Mouse (Mus musculus) myocyte (in vitro differentiated cells): Measurements from ENCODE around the gene Il1rapl2. TPM values are rescaled to one million over a fixed set of nuclear protein-coding genes. Genes with fewer than 3 reads are reported as not detected.
A peak's percentile ranks its signal among the peaks of the same experiment; 100 is the strongest.

Experiments
- H3K27me3 ChIP-seq: one replicate; pipeline ENCODE4 v1.6.1; 2011; ENCODE audit not compliant: control insufficient read depth, insufficient read depth, insufficient read length
- H3K36me3 ChIP-seq: one replicate; pipeline ENCODE4 v1.6.1; 2011; ENCODE audit not compliant: control insufficient read depth, insufficient read depth
- H3K4me2 ChIP-seq: one replicate; pipeline ENCODE4 v1.6.1; 2011; ENCODE audit warnings: low read depth, control low read depth
- H3K4me3 ChIP-seq: one replicate; pipeline ENCODE4 v1.5.1; 2011; ENCODE audit warnings: mild to moderate bottlenecking, control low read depth, moderate library complexity
- H3K79me2 ChIP-seq: one replicate; pipeline ENCODE4 v1.6.1; 2011; ENCODE audit not compliant: control insufficient read depth, insufficient read depth
- H3ac ChIP-seq: one replicate; pipeline ENCODE4 v1.6.1; 2011; ENCODE audit not compliant: control insufficient read depth, insufficient read length
- CEBPB ChIP-seq: IDR thresholded peaks from 2 replicates; pipeline ENCODE4 v1.6.1; 2011; ENCODE audit warnings: mild to moderate bottlenecking, moderate library complexity; ENCODE audit not compliant: poor library complexity, insufficient read depth, severe bottlenecking
- E2F4 ChIP-seq: IDR thresholded peaks from one replicate; pipeline ENCODE4 v1.6.1; 2011; ENCODE audit warnings: mild to moderate bottlenecking, control low read depth, moderate library complexity; ENCODE audit not compliant: insufficient read depth
- MAX ChIP-seq: IDR thresholded peaks from one replicate; pipeline ENCODE4 v1.6.1; 2011; ENCODE audit warnings: low read depth, mild to moderate bottlenecking, control low read depth
- MYOD1 ChIP-seq, 3 experiments: IDR thresholded peaks; one replicate each; pipeline ENCODE4 v1.6.1; 2011; ENCODE audit warnings: control low read depth in 2 of 3, low read depth in 2 of 3, mild to moderate bottlenecking in 2 of 3, moderate library complexity in 1 of 3; ENCODE audit not compliant: insufficient read length in 2 of 3, control insufficient read depth in 1 of 3
- MYOG ChIP-seq, 3 experiments: IDR thresholded peaks; one replicate each; pipeline ENCODE4 v1.6.1; 2011; ENCODE audit warnings: control low read depth in 2 of 3, low read depth in 2 of 3, mild to moderate bottlenecking in 2 of 3; ENCODE audit not compliant: insufficient read length in 2 of 3, control insufficient read depth in 1 of 3, insufficient read depth in 1 of 3
- POLR2A ChIP-seq: IDR thresholded peaks from one replicate; pipeline ENCODE4 v1.6.1; 2011; ENCODE audit warnings: low read depth, mild to moderate bottlenecking, control low read depth, moderate library complexity; ENCODE audit not compliant: insufficient read length
- POLR2AphosphoS2 ChIP-seq: IDR thresholded peaks from one replicate; pipeline ENCODE4 v1.6.1; 2011; ENCODE audit warnings: low read depth, control low read depth; ENCODE audit not compliant: insufficient read length
- REST ChIP-seq: IDR thresholded peaks from one replicate; pipeline ENCODE4 v1.6.1; 2011; ENCODE audit warnings: mild to moderate bottlenecking, control low read depth, moderate library complexity; ENCODE audit not compliant: insufficient read depth, insufficient read length
- SRF ChIP-seq: IDR thresholded peaks from one replicate; pipeline ENCODE4 v1.6.1; 2011; ENCODE audit warnings: low read depth; ENCODE audit not compliant: control insufficient read depth, insufficient read length
- TCF12 ChIP-seq: IDR thresholded peaks from one replicate; pipeline ENCODE4 v1.6.1; 2011; ENCODE audit warnings: mild to moderate bottlenecking, control low read depth; ENCODE audit not compliant: poor library complexity, insufficient read depth, severe bottlenecking
- TCF3 ChIP-seq: IDR thresholded peaks from one replicate; pipeline ENCODE4 v1.6.1; 2011; ENCODE audit warnings: low read depth, control low read depth; ENCODE audit not compliant: insufficient read length
- USF1 ChIP-seq: IDR thresholded peaks from one replicate; pipeline ENCODE4 v1.6.1; 2011; ENCODE audit warnings: low read depth, mild to moderate bottlenecking, control low read depth, moderate library complexity
- polyA plus RNA-seq: library from polyadenylated mRNA; unstranded; fragments of >200 nt; fragmentation: generic; extraction: Trizol; gene quantifications from one replicate; pipeline ENCODE4 v1.2.1, GENCODE M21; 2012; ENCODE audit warnings: missing spikeins

Gene Il1rapl2
- polyA plus RNA-seq, 1 experiment = not detected

- no peaks in the 10 kb centered on the region for H3K36me3 ChIP-seq
- no peaks in the 10 kb centered on the region for H3K27me3 ChIP-seq
- TF ChIP-seq MAX = no peak
- no peak for TF ChIP-seq USF1
- TF ChIP-seq CEBPB = no peak
- peak; percentile 50 for TF ChIP-seq TCF12
- TF ChIP-seq POLR2AphosphoS2 = no peak
- peak in 2 of 3 experiments; percentile 37 to 61 for TF ChIP-seq MYOG (IDR thresholded peaks at IDR 0.05; ENCODE audit: control insufficient read depth in 1 of 3, insufficient read depth in 1 of 3, insufficient read length in 2 of 3, low read depth in 2 of 3)
- TF ChIP-seq SRF = no peak
- peak in 2 of 3 experiments; percentile 69 to 86 for TF ChIP-seq MYOD1 (IDR thresholded peaks at IDR 0.05; ENCODE audit: control insufficient read depth in 1 of 3, insufficient read length in 2 of 3, low read depth in 2 of 3)
- TF ChIP-seq TCF3 = peak; percentile 15
- no peak for TF ChIP-seq REST
- TF ChIP-seq E2F4 = no peak
- TF ChIP-seq POLR2A = no peak
- H3K4me2 ChIP-seq = peak overlapping the region; percentile 18
- no peaks in the 10 kb centered on the region for H3K79me2 ChIP-seq
- H3ac ChIP-seq = no peak overlapping the region
- no peak overlapping the region for H3K4me3 ChIP-seq
Observed at GRCm38 (mm10) chrX:138722372-138722771, 1152.0 kb downstream of the Il1rapl2 start.

DNA sequence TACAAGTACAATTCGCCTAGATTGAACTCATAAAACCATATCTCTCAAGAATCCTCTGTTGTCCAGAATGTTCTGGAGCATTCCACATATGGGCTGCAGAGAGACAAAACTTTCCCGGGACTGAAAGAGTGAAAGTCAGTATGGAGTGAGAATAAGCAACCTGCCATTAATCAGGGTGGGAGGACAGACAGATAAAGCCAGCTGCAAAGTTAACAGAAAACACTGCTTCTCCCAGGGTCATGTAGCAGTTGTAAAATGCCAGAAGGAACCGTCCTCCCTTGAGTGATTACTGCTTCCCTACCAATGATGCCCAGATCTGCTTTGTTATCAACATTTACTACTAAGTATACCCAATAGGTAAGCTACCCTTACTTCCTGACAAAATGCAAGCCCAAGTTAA is 1230.5 kb downstream of the Il1rapl2 start:
- Histone ChIP-seq H3K36me3 (no peaks in the 10 kb centered on the region), H3K79me2 (no peaks in the 10 kb centered on the region), H3ac (no peak overlapping the region), H3K4me3 (no peak overlapping the region), H3K27me3 (no peaks in the 10 kb centered on the region), H3K4me2 (no peak overlapping the region)
- TF ChIP-seq TCF3 = no peak
- no peak for TF ChIP-seq REST
- no peak for TF ChIP-seq SRF
- TF ChIP-seq MYOD1 (IDR thresholded peaks at IDR 0.05; ENCODE audit: control insufficient read depth in 1 of 3, insufficient read length in 2 of 3, low read depth in 2 of 3) = no peak
- TF ChIP-seq MAX = no peak
- no peak for TF ChIP-seq MYOG (IDR thresholded peaks at IDR 0.05; ENCODE audit: control insufficient read depth in 1 of 3, insufficient read depth in 1 of 3, insufficient read length in 2 of 3, low read depth in 2 of 3)
- TF ChIP-seq E2F4 = no peak
- TF ChIP-seq CEBPB = no peak
- no peak for TF ChIP-seq TCF12
- no peak for TF ChIP-seq POLR2A

DNA sequence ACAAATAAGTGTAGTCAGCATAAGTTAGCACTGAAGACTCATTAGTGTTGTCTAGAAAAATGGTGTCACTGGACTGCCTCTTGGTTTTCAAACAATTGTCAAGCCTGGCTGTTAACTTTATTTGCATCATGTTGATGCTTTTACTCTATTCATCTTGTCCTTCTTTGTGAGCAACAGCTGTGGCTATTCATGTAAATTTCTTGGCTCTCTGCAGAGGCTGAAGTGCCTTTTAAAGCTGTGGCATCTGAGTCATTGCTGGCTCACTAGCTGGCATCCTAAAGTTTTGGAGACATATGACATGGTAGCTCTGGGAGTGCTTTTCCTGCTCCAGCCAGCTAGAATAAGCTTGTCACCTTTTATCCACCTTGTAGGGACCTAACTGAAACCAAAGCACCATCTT is 1261.5 kb downstream of the Il1rapl2 start:
- H3K4me3 ChIP-seq = no peak overlapping the region
- H3K79me2 ChIP-seq = no peaks in the 10 kb centered on the region
- H3K4me2 ChIP-seq = no peak overlapping the region
- H3ac ChIP-seq = no peak overlapping the region
- no peaks in the 10 kb centered on the region for H3K27me3 ChIP-seq
- H3K36me3 ChIP-seq = no peaks in the 10 kb centered on the region
- TF ChIP-seq SRF (no peak), MYOG (IDR thresholded peaks at IDR 0.05; ENCODE audit: control insufficient read depth in 1 of 3, insufficient read depth in 1 of 3, insufficient read length in 2 of 3, low read depth in 2 of 3) (peak in 1 of 3 experiments; percentile 49)

- Histone ChIP-seq H3K36me3 (no peaks in the 10 kb centered on the region), H3K79me2 (no peaks in the 10 kb centered on the region), H3K4me3 (no peak overlapping the region), H3K27me3 (no peaks in the 10 kb centered on the region), H3K4me2 (no peak overlapping the region), H3ac (no peak overlapping the region)
- TF ChIP-seq REST = no peak
- no peak for TF ChIP-seq POLR2A
- TF ChIP-seq TCF3 = no peak
- TF ChIP-seq CEBPB = no peak
- no peak for TF ChIP-seq POLR2AphosphoS2
Observed at GRCm38 (mm10) chrX:138833894-138834293, 1263.5 kb downstream of the Il1rapl2 start.

DNA sequence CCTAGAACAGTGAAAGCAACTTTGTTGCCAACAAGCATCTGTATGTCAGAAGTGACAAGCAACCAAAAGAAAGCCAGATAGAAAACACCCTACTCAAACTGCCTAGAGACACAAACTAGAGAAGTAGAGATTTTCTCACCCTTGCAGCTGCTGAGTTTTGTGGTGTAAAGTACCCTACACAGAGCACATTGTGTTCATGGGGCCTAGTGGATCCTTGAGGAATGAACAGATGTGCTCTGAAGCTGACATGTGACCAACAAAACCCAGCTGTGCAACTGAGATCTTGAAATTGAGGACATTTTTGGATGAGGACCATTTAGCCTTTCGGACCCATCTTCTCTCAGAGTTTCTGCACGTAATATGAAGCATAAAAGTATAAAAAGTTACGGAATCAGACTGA is 1268.0 kb downstream of the Il1rapl2 start:
- no peaks in the 10 kb centered on the region for H3K36me3 ChIP-seq

More for the DNA sequence above, 1268.0 kb downstream of the Il1rapl2 start:
- TF ChIP-seq TCF12 (no peak), MAX (no peak), POLR2AphosphoS2 (no peak), CEBPB (no peak), REST (no peak)
- Histone ChIP-seq H3K4me2 (no peak overlapping the region), H3K79me2 (no peaks in the 10 kb centered on the region), H3K27me3 (no peaks in the 10 kb centered on the region), H3ac (no peak overlapping the region), H3K4me3 (no peak overlapping the region)
